Mouse (Mus musculus) hindbrain, embryonic 16.5 days (tissue): ENCODE data around the gene Zfp980. TPM values are rescaled to one million over a fixed set of nuclear protein-coding genes. Genes with fewer than 3 reads are reported as not detected.
"Not testable (repeated sequence)": the region's sequence is repeated elsewhere in the genome, so short reads cannot be mapped to it uniquely, and the experiment has no call there.

Source experiments
- ATAC-seq: fragments of 200-750 bp; cut with Nextera tagmentation; 2 replicates; pipeline ENCODE4 v1.8.0; 2017; ENCODE audit warnings: moderate TSS enrichment, moderate library complexity
- H3K27ac ChIP-seq: fragments of 300-500 bp; sonication (generic); 2 replicates; pipeline ENCODE4 v1.5.1; 2014; ENCODE audit warnings: low read depth, mild to moderate bottlenecking, control low read depth, low read length, moderate library complexity
- H3K27me3 ChIP-seq: fragments of 300-500 bp; sonication (generic); replicated peaks from 2 replicates; pipeline ENCODE4 v1.6.1; 2014; ENCODE audit warnings: low read length; ENCODE audit not compliant: control insufficient read depth, insufficient read depth
- H3K36me3 ChIP-seq: fragments of 300-500 bp; sonication (generic); 2 replicates; pipeline ENCODE4 v1.6.1; 2014; ENCODE audit warnings: mild to moderate bottlenecking, low read length, moderate library complexity, mixed read lengths; ENCODE audit not compliant: control insufficient read depth, insufficient read depth
- H3K4me1 ChIP-seq: fragments of 300-500 bp; sonication (generic); 2 replicates; pipeline ENCODE4 v1.6.1; 2014; ENCODE audit warnings: low read depth, low read length; ENCODE audit not compliant: control insufficient read depth, insufficient read depth
- H3K4me2 ChIP-seq: fragments of 300-500 bp; sonication (generic); 2 replicates; pipeline ENCODE4 v1.6.1; 2014; ENCODE audit warnings: mild to moderate bottlenecking, low read length, control low read depth, moderate library complexity
- H3K4me3 ChIP-seq: fragments of 300-500 bp; sonication (generic); 2 replicates; pipeline ENCODE4 v1.5.1; 2014; ENCODE audit warnings: mild to moderate bottlenecking, low read length, control low read depth, moderate library complexity
- H3K9ac ChIP-seq: fragments of 300-500 bp; sonication (generic); 2 replicates; pipeline ENCODE4 v1.6.1; 2014; ENCODE audit warnings: low read depth, mild to moderate bottlenecking, control low read depth, low read length, moderate library complexity
- H3K9me3 ChIP-seq: fragments of 300-500 bp; sonication (generic); 2 replicates; pipeline ENCODE4 v1.6.1; 2014; ENCODE audit warnings: mild to moderate bottlenecking, low read length, moderate library complexity; ENCODE audit not compliant: control insufficient read depth
- WGBS: fragments of 180-500 bp; shearing (Covaris S2); extraction: QIAGEN DNeasy Blood & Tissue Kit; methylation state at CpG from one replicate; pipeline ENCODE4 v1.1.7; 2014; 5-methylcytosine and 5-hydroxymethylcytosine counted together
- polyA plus RNA-seq: library from polyadenylated mRNA; unstranded; fragments of >200 nt; fragmentation: Nextera tagmentation; extraction: Ambion mirVana; gene quantifications from 2 replicates; pipeline ENCODE4 v1.2.1, GENCODE M21; 2015

Zfp980 gene
- polyA plus RNA-seq, result not detected in 2 replicates

DNA sequence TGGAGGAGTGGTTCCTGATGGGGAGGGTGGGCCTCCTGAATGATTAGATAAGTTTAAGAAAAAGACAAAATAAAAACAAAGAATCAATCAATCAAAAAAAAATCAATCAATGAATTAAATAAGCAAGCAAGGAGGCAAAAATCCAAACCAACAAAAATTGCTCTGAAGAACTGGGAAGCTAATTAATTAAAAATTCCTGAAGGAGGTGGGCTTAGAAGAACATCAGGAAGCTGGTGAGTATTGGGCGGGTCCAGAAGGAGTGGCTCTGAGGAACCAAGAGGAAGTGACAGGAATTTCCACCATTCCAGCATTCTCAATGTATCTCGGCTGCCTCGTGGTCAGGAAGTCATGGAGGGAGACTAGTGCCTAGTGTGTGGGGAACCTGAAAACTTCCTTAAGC, at the start of gene Zfp980:
Gene Zfp980, plus strand, starts transcription at position 301 of the 400 bp plus-strand sequence.
- H3K9me3 ChIP-seq, H3K4me2 ChIP-seq, H3K27me3 ChIP-seq, H3K4me3 ChIP-seq, H3K27ac ChIP-seq, H3K36me3 ChIP-seq, ATAC-seq, H3K4me1 ChIP-seq, H3K9ac ChIP-seq: not testable (repeated sequence)
- WGBS, result 83% methylated on average over 3 of the region's 3 CpGs

DNA sequence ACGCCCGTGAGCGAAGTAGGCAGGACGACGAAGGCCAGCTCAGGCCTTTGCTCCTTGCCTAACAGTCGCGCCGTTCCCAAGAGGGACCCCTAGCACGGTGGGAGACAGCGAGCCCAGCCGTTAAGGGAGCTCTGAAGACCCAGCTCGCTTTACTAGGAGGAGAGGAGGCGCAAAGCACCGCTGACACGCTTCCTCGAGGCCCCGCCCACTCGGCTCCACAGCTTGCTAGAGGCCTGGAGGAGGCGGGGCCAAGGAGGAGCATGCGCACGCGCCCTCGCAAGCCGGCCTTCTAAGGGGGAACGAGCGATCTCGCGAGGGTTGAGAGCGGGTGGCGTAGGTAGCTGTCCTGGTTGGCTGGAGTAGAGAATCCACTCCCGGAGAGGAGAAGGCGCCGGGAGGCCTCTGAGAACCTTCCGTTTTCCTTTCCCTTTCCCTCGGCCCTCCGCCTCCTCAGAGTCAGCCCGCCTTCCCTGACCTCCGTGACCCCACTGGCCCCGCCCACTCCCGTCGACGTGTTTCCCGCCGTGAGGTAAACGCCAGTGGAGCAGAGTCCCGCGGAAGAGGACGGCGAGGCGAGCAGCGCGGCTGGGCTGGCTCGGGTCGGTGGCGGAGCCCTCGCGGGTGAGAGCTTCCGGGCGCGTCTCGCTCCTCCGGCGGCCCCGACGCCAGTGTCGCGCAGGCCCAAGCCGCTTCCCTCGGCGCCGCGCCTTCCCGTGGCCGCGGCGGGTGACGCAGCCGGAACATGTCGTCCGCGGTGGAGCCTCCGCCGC, 29.9 kb upstream of the Zfp980 start:
- WGBS, result 32% methylated on average over 60 of the region's 83 CpGs
- H3K27me3 ChIP-seq, ATAC-seq, H3K4me3 ChIP-seq, H3K4me1 ChIP-seq, H3K4me2 ChIP-seq, H3K9me3 ChIP-seq, H3K27ac ChIP-seq, H3K36me3 ChIP-seq, H3K9ac ChIP-seq: not testable (repeated sequence)

DNA sequence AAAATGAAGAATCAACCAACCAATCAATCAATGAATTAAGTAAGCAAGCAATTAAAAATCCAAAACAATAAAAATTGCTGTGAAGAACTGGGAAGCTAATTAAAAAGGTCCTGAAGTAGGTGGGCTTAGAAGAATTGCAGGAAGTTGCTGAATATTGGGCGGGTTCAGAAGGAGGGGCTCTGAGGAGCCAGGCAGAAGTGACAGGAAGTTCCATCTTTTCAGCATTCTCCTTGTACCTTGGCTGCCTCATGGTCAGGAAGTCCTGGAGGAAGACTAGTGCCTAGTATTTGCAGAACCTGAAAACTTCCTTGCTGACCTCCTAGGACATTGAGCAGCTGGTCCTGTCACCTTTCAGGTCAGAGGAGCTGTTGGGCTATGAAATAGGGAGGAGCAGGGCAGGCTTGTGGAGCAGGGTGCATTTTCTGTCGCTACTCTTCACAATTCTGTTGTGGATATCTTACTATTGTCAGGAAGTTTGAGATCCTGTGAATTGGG, 3.8 kb downstream of the Zfp980 start:
- H3K27ac ChIP-seq, result not testable (repeated sequence)
- WGBS, result 70% methylated on average over 2 of the region's 2 CpGs

DNA sequence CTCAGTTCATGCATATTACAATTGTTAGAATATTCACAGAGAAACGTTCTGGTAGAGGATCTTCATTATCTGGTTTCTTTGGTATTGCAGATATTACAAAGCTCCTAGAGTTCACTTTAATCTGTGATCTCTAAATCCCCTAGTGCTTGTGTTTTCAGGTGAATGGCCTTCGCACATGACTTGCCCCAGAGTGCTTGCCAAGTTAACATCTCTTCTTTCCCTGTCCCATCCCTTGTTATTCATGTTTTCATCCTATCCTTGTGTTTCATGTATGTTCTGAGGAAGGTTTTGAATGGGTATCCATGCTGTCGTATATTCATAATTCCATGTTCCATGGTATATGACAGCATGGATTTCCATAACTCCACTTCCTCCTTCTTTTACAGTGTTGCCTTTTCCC, 9.7 kb downstream of the Zfp980 start:
- not testable (repeated sequence) for H3K27me3 ChIP-seq, H3K9ac ChIP-seq, H3K4me2 ChIP-seq, H3K9me3 ChIP-seq, H3K4me1 ChIP-seq, ATAC-seq, H3K27ac ChIP-seq, H3K4me3 ChIP-seq, H3K36me3 ChIP-seq
- WGBS, result 84% methylated on average over 3 of the region's 3 CpGs

More for the DNA sequence above, 3.8 kb downstream of the Zfp980 start:
- not testable (repeated sequence) for H3K4me3 ChIP-seq, ATAC-seq, H3K36me3 ChIP-seq, H3K4me2 ChIP-seq, H3K9ac ChIP-seq, H3K9me3 ChIP-seq, H3K27me3 ChIP-seq, H3K4me1 ChIP-seq

DNA sequence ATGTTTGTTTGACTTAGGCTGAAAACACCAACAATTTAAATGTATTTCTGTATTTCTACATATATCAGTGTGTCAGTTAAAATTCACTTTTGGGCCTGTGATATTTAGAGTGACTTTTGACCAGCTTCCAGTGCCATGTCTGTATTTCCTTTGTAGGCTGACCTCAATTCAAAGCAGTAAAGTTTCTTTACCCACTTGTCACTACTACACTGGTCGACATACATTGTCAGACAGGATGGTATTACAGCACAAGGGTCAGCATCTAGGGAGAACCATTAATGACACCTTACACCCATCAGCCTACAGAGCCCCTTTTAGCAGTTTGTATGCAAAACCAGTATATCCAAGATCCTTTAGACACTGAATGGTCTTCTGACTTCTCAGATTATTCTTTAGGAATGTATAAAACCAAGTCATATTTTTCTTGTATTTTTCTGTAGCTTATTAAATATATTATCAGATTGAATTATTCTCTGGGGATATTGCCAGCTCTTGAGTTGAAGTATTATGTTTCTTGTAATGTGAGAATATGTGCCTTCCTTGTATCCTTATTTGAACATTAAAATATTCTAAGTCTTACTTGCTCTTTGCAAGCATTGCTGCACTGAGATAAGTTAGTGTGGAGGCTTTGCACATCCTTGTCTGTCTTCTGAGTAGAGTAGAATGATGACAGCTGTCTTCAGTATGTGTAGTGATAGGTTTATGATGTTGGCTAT, 10.3 kb downstream of the Zfp980 start:
- not testable (repeated sequence) for H3K27ac ChIP-seq, H3K4me2 ChIP-seq, H3K4me1 ChIP-seq, H3K4me3 ChIP-seq, H3K27me3 ChIP-seq, H3K9ac ChIP-seq, H3K36me3 ChIP-seq, H3K9me3 ChIP-seq, ATAC-seq
- WGBS, result 41% methylated on average over 1 of the region's 1 CpGs

DNA sequence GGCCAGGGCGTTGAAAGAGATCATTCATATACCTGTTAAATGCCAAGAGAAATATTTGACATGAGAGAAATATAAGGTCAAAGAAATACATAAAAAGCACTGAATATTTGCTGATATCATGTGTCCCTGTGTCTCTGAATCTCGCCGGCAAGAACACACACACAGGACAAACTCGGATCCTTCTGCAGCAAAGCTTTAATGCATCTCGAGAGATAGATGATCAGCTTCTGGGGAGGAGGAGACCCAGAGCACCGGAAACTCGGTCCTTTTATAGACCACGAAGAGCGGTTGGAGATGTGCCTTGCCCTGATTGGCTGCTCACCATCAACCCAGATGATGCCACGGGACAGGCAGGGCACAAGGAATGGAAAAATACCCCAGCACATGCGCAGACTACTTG, 11.5 kb downstream of the Zfp980 start:
- not testable (repeated sequence) for H3K27ac ChIP-seq, H3K4me1 ChIP-seq, ATAC-seq, H3K9ac ChIP-seq, H3K9me3 ChIP-seq, H3K4me3 ChIP-seq, H3K36me3 ChIP-seq, H3K4me2 ChIP-seq, H3K27me3 ChIP-seq
- 87% methylated on average over 8 of the region's 11 CpGs for WGBS

DNA sequence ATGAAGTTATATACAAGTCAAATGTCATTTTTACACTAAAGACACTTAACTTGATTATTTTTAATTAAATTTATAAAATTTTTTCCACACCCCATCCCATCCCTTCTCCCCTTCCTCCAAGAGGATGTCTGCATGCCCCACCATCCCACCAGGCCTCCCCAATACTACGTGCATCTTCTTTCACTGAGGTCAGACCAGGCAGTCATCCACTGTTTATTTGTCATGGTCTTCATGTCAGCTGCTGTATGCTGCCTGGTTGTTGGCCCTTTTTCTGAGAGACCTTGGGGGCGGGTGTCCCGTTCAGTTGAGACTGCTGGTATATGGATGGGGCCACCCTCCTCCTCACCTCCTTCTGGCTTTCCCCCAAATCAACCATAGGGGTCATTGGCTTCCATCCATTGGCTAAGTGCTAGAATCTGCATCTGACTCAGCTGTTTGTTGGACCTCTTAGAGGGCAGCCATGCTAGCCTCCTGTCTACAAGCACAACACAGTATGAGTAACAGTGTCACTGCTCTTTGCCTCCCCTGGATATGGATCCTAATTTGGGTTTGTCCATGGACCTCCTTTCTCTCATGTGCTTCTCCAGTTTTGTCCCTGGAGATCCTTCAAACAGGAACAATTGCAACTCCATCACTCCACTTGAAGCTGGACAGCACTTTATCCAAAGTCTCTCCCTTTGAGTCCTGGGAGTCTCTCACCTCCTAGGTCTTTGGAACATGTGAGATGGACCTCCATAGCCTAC, 12.7 kb downstream of the Zfp980 start:
- not testable (repeated sequence) for H3K9me3 ChIP-seq, ATAC-seq, H3K27me3 ChIP-seq, H3K27ac ChIP-seq, H3K4me3 ChIP-seq, H3K4me1 ChIP-seq, H3K36me3 ChIP-seq, H3K4me2 ChIP-seq, H3K9ac ChIP-seq
- WGBS, result 92% methylated on average over 3 of the region's 3 CpGs

DNA sequence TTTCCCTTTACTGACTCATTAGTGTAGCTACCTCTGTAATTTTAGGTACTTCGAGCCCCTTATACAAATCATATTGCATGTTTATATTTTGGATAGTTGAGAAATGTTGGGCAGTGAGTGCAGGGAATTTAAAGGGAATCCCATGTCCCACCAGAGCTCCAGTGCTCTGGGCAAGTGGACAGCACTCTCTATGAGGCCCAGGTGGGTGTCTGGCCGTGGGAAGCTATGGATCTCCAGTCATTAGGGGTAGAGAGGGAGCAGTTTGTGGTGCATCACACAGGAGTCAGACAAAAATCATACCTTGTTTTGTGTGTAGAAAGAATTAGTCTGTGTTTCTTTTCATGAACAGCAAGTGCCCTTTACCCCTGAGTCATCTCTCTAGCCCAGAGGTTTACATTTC, 15.6 kb downstream of the Zfp980 start:
- not testable (repeated sequence) for H3K27ac ChIP-seq, H3K9me3 ChIP-seq, H3K4me3 ChIP-seq, H3K27me3 ChIP-seq, H3K9ac ChIP-seq, H3K4me2 ChIP-seq, ATAC-seq, H3K36me3 ChIP-seq, H3K4me1 ChIP-seq
- 32% methylated on average over 1 of the region's 2 CpGs for WGBS
